Mouse (Mus musculus): ENCODE data around the gene Tulp2. TPM values are rescaled to one million over a fixed set of nuclear protein-coding genes. Genes with fewer than 3 reads are reported as not detected.
A peak's percentile ranks its signal among the peaks of the same experiment; 100 is the strongest.

Gene Tulp2
- not detected for total RNA-seq (2021)

DNA sequence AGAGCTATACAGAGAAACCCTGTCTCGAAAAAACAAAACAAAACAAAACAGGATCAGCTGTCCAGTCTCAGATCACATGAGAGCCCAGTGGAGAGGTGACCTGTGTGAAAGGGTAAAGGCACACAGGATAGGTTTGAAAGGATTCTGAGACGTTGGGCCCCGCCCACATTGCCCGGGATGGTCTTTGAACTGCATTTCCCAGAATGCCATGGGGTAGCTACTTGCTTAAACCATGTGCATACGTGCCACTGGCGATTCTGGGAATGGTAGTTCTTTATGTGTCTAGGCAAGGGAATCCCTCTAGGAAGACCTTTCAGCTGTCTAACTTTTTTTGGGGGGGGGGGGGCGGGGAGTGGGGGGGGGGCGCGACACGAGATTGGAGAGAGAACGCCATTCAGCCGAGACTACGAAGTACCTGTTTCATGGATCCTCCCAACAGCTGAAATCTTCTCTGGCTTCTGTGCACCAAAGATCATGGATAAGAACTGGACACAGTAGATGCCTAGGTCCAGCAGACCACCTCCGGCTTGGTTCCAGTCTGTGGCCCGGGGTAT, at the start of gene Tulp2:
Gene Tulp2, plus strand, starts transcription at position 504 of the 554 bp plus-strand sequence.
- intact Hi-C loops (cut with DNase I): no loop called here

DNA sequence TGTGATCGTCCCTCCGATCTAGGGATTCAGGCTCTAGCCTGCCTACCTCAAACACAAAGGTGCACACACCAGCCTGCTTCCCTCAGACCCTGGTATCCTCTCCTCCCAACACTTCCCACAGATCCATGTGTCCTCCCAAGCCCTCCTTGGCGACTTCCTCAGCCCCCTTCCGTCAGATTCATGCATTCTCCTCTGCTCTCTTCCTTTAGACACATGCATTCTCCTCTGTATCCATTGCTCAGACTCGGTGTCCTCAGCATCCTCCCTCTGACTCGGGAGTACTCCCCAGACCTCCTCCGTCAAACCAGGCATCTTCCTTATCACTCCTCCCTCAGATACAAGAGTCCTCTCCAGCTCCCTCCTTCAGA, 47.9 kb upstream of the Tulp2 start:
- intact Hi-C loops (cut with DNase I): loop anchor here (2.0 kb wide), 1 partner anchor 29 kb away; the partner anchor contains the start of gene Kcna7
- DNase-seq (ENCODE audit: low spot score in 2 of 2): no peak

More for the DNA sequence above, at the start of gene Tulp2:
- peak; percentile 58 to 79 for DNase-seq (ENCODE audit: low spot score in 2 of 2)

DNA sequence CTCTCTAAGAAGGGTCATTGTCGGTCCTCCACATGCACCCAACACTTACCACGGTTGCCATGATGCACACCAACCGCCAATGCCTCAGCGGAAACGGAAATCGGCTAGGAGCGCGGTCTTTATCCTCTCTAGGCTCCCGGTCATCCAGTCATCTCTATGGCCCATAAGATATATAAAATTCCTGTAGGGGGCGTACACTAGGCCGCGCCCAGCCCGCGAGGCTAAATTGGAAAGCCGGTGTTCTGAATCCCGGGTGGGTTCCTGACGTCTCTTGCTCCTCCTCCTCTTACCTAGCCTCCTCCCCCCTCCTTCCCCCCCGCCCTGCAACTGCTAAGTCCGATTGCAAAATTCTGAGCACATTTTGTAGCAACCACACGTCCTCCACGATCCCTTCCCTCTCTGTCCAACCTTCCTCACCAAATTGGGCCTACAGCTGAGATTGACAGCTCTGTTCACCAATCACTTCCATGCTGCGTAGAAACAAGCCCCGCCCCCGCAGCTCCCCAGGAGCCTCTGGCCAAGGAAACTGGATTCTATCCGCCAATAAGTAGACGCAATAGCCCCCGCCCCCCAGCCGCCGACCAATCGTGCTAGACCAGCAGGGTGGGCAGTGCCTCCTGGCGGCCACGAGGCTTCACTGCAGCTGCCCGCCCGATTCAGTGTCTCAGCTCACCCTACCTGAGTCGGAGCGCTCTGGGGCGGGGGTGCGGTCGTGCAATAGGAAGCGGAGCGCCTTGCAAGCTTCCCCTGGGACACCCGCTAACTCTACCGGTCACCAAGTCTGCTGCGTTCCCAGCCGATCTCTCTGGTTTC, 47.3 kb upstream of the Tulp2 start, which contains the start of gene Gys1:
Gene Gys1, plus strand, starts transcription at position 642 of the 813 bp plus-strand sequence.
- intact Hi-C loops (cut with DNase I): loop anchor here (2.0 kb wide), 1 partner anchor 30 kb away; the partner anchor contains the start of gene Kcna7
- peak; percentile 100 for DNase-seq (ENCODE audit: low spot score in 2 of 2)

GRCm38 (mm10) chr7:45435038-45435437, 46.6 kb upstream of the Tulp2 start:
- intact Hi-C loops (cut with DNase I): loop anchor here (2.0 kb wide), 1 partner anchor 30 kb away; the partner anchor contains the start of gene Kcna7
- DNase-seq (ENCODE audit: low spot score in 2 of 2): peak in 1 of 2 experiments; percentile 16

DNA sequence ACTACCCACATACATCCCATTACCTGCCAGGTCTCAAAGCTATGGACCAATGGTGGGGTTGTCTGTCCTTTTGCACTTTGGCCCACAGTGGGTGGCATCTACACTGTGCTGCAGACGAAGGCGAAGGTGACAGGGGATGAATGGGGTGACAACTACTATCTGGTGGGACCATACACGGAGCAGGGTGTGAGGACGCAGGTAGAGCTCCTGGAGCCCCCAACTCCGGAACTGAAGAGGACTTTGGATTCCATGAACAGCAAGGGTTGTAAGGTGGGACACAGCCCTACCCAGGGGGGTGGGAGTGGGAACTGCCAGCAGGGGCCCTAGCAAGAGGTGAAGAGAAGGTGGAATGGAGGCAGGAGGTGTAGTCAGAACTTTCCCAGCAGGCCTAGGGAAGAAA, 45.2 kb upstream of the Tulp2 start:
- intact Hi-C loops (cut with DNase I): no loop called here
- DNase-seq (ENCODE audit: low spot score in 2 of 2): no peak

- DNase-seq (ENCODE audit: low spot score in 2 of 2): no peak
- intact Hi-C loops (cut with DNase I): no loop called here
Measured at GRCm38 (mm10) chr7:45437046-45437445, 44.6 kb upstream of the Tulp2 start.

GRCm38 (mm10) chr7:45437521-45438276, 44.0 kb upstream of the Tulp2 start, which contains the start of gene Ruvbl2:
Gene Ruvbl2, minus strand, starts transcription at chr7:45438096.
- intact Hi-C loops (cut with DNase I): no loop called here
- DNase-seq (ENCODE audit: low spot score in 2 of 2): no peak

DNA sequence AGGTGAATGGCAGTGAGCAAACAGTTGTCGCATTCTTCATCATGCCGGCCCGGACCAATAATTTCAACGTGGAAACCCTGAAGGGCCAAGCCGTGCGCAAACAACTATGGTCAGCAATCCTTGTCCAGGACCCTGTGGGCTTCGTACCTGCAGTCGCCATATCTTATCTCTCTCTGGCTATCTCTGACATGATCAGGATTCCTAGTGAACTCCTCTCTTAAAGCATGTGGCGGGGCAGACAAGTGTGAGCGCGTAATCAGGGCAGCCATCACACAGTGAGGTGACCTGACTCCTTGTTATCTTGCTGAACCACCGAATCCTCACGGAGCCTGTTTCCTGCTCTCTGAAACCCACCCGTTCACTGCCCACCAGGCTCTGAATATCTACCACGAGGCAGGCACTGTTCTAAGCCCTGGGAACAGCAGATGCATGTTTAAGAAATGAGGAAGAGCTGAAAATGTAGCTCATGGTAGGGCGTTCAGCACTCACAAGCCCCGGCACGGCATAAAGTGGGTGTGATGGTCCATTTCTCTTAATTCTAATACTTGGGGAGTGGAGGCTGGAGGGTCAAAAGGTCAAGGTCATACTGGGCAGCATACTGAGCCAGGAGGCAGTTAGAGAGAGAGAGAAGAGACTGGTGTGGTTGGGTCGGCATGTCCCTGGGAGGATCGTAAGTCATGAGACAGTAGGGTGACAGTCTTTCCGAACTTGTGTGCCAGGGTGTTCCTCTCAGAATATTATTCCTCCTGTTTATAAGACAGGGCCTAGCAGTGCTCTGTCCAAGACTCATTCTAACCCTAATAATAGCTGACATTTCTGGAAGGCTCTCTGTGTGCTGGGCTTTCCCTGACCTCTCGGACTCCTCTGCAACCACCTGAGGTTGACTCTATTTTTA, 37.9 kb upstream of the Tulp2 start:
- intact Hi-C loops (cut with DNase I): no loop called here
- DNase-seq (ENCODE audit: low spot score in 2 of 2): no peak

GRCm38 (mm10) chr7:45446589-45446988, 35.1 kb upstream of the Tulp2 start:
- DNase-seq (ENCODE audit: low spot score in 2 of 2): no peak
- intact Hi-C loops (cut with DNase I): no loop called here

- intact Hi-C loops (cut with DNase I): no loop called here
- no peak for DNase-seq (ENCODE audit: low spot score in 2 of 2)
Measured at GRCm38 (mm10) chr7:45447325-45447990, 34.2 kb upstream of the Tulp2 start.

GRCm38 (mm10) chr7:45449974-45450373, 31.7 kb upstream of the Tulp2 start:
- intact Hi-C loops (cut with DNase I): loop anchor here (5.0 kb wide), 1 partner anchor 112 kb away; no protein-coding TSS in a partner anchor
- DNase-seq (ENCODE audit: low spot score in 2 of 2): no peak

DNA sequence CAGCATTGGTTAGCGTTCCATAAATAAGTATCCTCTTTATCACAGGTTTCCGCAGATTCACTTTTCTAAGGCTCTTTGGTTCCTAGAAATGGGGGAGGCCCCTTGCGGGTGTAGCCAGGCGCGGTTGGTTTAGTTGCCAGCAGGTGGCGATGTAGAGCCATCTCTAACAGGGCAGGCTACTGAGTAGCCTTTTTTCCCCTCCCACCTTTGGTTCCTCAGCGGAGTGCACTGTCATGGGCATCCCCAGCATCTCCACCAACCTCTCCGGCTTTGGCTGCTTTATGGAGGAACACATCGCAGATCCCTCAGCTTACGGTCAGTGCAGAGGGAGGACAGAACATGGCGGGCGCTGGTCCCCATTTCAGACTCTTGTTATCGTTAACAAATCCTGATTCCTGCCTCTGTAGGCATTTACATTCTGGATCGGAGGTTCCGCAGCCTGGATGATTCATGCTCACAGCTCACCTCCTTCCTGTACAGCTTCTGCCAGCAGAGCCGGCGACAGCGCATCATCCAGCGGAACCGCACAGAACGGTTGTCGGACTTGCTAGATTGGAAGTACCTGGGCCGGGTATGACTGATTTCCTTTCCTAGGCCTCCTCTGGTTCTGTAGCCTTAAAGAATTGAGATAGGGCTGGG, 30.2 kb upstream of the Tulp2 start:
- intact Hi-C loops (cut with DNase I): loop anchor here (5.0 kb wide), 1 partner anchor 111 kb away; no protein-coding TSS in a partner anchor
- peak; percentile 87 to 93 for DNase-seq (ENCODE audit: low spot score in 2 of 2)

GRCm38 (mm10) chr7:45454971-45455370, 26.7 kb upstream of the Tulp2 start:
- no peak for DNase-seq (ENCODE audit: low spot score in 2 of 2)
- intact Hi-C loops (cut with DNase I): loop anchor here (5.0 kb wide), 1 partner anchor 107 kb away; no protein-coding TSS in a partner anchor

- no peak for DNase-seq (ENCODE audit: low spot score in 2 of 2)
- intact Hi-C loops (cut with DNase I): no loop called here
Measured at GRCm38 (mm10) chr7:45455932-45456696, 25.6 kb upstream of the Tulp2 start.

DNA sequence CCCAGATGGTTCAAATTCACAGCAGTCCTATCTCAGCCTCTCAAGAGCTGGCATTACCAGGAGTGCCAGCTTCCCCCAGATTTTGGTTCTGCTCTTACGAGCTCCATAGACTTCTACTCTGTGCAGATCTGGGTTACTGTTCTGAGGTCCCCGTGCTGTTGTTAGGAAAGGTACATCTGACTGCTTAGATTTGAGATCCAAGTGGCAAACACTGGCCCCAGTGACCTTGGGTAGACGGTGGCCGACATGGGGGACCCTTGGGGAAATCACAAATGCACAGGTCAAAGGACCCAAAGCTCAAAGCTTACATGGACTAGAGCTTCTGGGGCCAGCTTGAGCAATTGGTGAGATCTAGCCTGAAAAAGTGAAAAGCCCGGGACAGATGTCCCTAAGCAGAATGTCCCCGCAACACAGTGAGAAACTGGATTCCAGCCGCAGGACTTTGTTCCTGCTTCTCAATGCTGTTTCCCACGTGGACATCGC, 24.9 kb upstream of the Tulp2 start:
- DNase-seq (ENCODE audit: low spot score in 2 of 2): no peak
- intact Hi-C loops (cut with DNase I): no loop called here

GRCm38 (mm10) chr7:45457204-45458060, 24.2 kb upstream of the Tulp2 start:
- DNase-seq (ENCODE audit: low spot score in 2 of 2): peak in 1 of 2 experiments; percentile 55
- intact Hi-C loops (cut with DNase I): no loop called here
